Mouse (Mus musculus) spleen, postnatal 10 days (tissue): ENCODE data around the gene Nr1d1.
A peak's percentile ranks its signal among the peaks of the same experiment; 100 is the strongest.

Experiments used
- DNase-seq, 2 experiments: peaks; one replicate each; pipeline ENCODE4 v3.0.0; 2021 to 2022; ENCODE audit warnings: low spot score in 2 of 2

Nr1d1 gene

DNA sequence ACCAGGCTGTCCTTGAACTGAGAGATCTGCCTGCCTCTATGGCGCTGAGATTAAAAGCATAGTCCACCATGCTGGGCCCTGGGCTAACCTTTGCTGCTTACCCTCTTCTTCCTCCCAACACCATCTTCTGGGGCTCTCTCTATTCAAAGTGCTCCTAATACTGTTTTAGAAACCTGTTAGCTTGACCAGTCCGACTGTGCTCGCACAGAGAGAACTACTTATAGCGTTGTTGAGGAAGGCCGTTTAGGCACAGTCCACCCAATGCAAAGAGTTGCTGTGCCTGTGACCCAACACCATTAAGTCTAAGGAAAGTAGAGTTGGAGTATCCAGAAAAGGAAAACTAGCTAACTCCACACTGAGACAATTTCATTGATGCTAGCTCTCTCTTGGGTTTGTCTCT lies 13.0 kb upstream of the Nr1d1 start:
- no peak for DNase-seq

DNA sequence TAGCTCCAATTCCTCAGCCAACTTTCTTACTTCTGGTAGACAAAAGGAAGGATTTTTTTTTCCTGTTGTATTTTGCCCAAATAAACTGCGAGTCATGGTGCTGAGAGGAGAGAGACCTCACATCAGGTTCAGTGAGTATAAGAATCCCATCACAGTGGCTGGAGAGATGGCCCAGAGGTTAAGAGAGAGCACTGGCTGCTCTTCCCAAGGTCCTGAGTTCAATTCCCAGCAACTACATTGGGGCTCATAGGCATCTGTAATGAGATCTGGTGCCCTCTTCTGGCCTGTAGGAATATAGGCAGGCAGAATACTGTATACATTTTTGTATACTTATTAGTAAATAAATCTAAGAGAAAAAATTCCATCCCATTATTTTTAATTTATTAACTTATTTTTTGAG lies 12.6 kb upstream of the Nr1d1 start:
- no peak for DNase-seq

GRCm38 (mm10) chr11:98787229-98787628 lies 12.1 kb upstream of the Nr1d1 start:
- no peak for DNase-seq

- peak; percentile 86 to 91 for DNase-seq
These were observed 11.5 kb upstream of the Nr1d1 start for GRCm38 (mm10) chr11:98786359-98787214.

DNA sequence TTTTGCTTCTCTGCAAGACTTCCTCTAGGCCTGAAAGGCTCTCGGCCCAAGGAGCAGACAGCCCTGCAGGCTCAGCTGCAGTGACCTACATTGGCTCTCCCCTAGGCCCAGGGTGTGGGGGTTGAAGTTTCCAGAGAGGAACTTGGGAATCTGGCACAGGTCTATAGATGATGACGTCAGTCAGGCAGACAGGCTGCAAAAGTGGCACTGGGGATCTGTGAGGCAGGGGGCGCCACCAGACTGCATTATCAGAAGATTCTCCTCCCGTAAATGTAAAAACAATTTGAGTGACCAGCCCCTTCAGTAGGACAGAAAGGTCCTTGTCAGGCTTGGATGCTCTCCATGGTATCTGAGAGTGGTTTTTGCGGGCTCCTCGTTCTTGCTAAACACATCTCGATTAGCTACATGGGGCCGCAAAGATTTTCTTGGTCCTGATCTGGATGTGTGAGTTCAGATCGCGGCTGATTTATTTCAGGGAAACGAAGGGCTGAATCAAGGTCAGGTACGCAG lies 10.7 kb upstream of the Nr1d1 start:
- peak in 1 of 2 experiments; percentile 72 for DNase-seq

DNA sequence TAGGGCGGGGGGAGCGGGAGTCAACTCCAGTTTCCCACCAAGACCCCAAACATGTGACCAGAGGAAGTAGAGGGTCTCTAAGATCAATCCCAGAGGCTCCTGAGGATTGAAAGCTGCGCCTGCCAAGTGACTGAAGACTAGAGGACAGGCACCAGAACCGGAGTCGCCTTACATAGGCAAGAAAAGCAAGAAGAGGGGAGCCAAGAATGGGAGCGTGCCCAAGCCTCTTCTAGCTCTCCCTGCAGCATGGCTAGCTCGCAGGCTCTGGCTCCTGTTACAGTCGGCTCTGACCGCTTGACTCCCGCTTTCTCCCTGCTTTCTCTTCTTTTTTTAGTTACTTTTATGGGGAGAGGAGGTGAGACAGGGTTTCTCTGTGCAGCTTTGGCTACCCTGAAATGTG lies 10.1 kb upstream of the Nr1d1 start:
- DNase-seq = no peak

- DNase-seq = no peak
These were observed 9.0 kb upstream of the Nr1d1 start for GRCm38 (mm10) chr11:98784139-98784538.

DNA sequence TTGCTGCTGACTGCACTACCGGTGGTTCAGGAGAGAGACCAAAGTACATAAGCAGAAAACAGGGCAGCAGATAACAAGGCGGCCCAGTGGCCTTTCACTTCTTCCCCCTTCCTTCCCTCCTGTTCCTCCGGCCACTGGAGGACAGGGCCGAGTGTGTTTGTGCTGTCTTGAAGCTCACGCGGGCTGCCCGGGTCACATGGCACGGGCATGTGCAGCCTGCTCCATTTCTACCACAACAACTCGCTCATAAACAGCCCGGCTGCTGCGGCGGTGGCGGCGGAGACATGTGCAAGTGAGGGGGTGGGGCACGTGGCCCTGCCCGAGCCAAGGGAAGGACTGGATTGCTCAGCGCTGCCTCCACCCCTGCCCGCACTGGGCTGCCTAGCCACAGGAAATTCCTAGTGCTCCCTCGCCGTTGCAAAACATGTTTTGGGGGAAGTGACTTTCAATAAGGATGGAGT lies 8.1 kb upstream of the Nr1d1 start:
- DNase-seq = peak in 1 of 2 experiments; percentile 81

DNA sequence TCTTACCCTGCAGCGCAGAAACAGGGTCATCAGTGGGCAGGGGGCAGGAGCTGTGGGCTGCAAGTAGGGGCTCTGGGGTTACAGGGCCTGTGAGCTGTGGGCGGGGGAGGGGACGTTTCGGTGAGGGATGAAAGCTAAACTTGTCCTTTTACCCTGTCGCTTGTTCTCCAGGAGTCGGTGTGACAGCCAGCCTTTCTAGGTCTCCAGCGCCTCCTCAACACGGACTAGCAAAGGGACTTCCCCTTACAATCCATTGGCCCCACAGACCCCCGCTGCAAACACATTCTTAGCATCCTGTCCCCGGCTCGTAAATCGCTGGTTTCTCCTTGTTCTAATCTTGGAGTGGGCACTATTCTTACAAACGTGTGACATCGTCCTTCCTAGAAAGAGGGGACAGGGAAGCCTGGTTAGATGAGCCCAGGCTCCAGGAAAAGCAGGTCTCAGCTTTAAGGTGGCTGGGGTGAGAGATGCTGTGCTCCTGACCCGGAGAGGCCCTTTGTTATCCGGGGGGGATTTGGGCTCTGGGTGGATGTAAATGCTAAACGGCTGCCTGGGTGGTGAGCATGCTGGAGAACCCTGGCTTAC lies 7.6 kb upstream of the Nr1d1 start:
- no peak for DNase-seq

DNA sequence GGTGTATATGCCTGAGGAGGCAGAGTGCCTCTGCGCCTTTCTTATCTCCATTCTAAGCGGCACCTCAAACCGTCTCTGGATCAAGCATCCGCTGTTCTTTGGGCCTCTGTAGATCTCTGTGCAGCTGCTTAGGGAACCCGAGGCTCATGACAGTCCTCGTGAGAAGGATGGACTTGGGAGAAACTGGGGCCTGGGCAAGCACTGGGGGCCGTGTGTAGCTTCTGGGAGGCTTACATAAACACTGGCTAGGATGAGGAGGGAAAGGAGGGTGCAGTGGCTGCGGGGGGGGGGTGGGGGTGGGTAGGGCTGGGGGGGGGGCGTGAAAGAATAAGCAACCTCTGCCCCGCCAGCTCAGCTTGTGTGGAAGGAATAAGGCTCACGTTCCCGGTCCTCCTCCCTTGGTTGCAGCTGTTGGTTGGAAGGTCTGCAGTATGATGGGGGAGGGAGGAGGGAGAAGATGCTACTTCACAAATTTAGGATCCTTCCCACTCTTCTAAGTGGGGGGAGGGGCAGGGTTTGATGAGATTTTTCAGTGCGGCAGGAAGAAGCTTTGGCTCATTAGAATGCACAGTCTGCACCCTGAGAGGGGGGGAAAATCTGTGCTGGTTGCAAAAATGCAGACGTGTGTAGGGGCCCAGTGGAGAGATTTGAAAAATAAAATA lies 6.8 kb upstream of the Nr1d1 start:
- DNase-seq = no peak

DNA sequence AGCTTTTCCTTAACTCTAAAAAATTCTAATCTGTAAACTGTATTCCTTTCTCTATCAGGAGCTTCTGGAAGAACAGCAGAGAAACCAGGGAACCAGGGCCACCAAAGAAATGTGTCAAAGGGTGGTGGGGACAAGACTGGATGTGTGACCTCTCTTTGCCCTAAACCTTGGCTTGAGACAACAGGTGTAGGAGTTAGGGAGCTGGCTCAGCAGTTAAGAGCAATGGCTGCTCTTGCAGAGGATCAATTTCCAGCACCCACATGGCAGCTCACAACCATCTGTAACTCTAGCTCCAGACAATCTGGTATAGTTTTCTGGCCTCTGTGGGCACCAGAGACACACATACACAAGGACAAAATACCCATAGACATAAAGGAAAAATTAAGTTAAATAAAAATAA lies 2.8 kb upstream of the Nr1d1 start:
- DNase-seq = no peak

DNA sequence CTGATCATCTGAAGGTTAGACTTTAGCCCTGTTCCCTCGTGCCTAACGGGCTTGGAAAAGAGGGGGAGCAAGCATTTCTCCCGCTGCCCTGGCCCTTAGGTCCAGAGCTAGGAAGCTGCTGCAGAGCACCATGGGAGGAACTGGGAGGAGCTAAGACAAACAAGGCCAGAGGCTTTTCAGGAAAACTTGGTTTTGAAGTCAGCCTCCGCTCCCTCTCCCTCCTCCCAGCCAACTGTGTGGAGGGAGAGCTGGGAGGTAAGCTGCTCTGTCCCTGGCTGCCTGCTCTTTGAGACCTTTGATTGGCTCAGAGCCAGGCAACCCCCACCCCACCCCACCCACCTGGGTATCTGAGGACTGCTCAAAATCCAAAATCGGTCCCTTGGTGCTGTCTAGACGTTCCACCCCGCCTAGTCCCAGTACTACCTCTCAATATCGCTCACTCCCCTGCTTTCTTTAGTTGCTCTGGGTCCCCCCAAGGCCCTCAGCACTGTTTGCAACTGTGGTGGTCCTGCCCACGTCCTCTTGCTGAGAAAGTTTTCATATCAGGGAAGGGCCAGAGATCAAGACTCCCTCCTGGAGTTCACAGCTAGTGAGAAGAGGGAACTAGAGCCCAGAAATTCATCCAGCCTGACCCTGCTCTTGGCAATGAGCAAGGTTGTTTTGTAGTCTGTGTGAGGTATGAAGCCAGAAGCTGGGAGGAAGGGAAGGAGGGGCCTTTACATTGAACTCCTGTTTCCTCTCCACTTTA lies 1.9 kb upstream of the Nr1d1 start:
- DNase-seq = no peak

- no peak for DNase-seq
These were observed 1.1 kb upstream of the Nr1d1 start for GRCm38 (mm10) chr11:98776052-98776764.

GRCm38 (mm10) chr11:98775348-98776051 lies 367 bp upstream of the Nr1d1 start:
- DNase-seq = peak; percentile 60 to 85

- peak; percentile 92 to 96 for DNase-seq
These were observed 1.4 kb downstream of the Nr1d1 start for GRCm38 (mm10) chr11:98773635-98774295.

GRCm38 (mm10) chr11:98772667-98773171 lies 2.4 kb downstream of the Nr1d1 start:
- no peak for DNase-seq

GRCm38 (mm10) chr11:98771844-98772525 lies 3.1 kb downstream of the Nr1d1 start:
- no peak for DNase-seq

DNA sequence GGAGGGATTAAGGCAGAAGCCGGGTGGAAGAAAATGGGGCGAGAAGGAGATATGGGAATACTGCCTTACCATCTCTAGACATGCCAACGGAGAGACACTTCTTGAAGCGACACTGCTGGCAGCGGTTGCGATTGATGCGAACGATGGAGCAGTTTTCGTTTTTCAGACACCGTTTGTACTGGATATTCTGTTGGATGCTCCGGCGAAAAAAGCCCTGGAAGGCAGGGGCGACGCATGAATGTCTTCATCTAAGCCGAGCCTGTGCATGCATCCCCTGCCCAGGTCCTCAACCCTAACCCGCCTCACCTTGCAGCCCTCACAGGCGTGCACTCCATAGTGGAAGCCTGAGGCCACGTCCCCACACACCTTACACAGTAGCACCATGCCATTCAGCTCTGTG lies 4.0 kb downstream of the Nr1d1 start:
- DNase-seq = no peak
